Mouse (Mus musculus) left cerebral cortex, adult 6 months (tissue): ENCODE results near the gene Orc6. TPM values are rescaled to one million over a fixed set of nuclear protein-coding genes. Genes with fewer than 3 reads are reported as not detected.

ENCODE experiments used
- long read RNA-seq, 2 experiments: library from polyadenylated mRNA; unstranded; transcript quantifications; one replicate each; pipeline ENCODE4 v2.0.0; 2019 to 2020
- polyA plus RNA-seq: library from polyadenylated mRNA; unstranded; fragments of <200 nt; fragmentation: Nextera tagmentation; gene quantifications from 2 replicates; pipeline ENCODE4 v1.2.3, GENCODE M21; 2021

Gene Orc6
- 44.4 and 46.6 TPM in 2 replicates for polyA plus RNA-seq
- long read RNA-seq, experiment 1, transcript Orc6-202 (6 exons, 1,466 nt): minor isoform, 10 of 55 reads
- long read RNA-seq, experiment 1, transcript Orc6-201 (7 exons, 1,287 nt): major isoform, 40 of 55 reads
- long read RNA-seq, experiment 1, partial matches to known transcripts: 3 of 55 reads
- long read RNA-seq, experiment 1, other reads (novel, unspliced or antisense): 2 of 55 reads
- long read RNA-seq, experiment 2, transcript Orc6-202 (6 exons, 1,466 nt): minor isoform, 9 of 73 reads
- long read RNA-seq, experiment 2, transcript Orc6-201 (7 exons, 1,287 nt): major isoform, 23 of 73 reads
- long read RNA-seq, experiment 2, partial matches to known transcripts: 38 of 73 reads
- long read RNA-seq, experiment 2, other reads (novel, unspliced or antisense): 1 of 73 reads

DNA sequence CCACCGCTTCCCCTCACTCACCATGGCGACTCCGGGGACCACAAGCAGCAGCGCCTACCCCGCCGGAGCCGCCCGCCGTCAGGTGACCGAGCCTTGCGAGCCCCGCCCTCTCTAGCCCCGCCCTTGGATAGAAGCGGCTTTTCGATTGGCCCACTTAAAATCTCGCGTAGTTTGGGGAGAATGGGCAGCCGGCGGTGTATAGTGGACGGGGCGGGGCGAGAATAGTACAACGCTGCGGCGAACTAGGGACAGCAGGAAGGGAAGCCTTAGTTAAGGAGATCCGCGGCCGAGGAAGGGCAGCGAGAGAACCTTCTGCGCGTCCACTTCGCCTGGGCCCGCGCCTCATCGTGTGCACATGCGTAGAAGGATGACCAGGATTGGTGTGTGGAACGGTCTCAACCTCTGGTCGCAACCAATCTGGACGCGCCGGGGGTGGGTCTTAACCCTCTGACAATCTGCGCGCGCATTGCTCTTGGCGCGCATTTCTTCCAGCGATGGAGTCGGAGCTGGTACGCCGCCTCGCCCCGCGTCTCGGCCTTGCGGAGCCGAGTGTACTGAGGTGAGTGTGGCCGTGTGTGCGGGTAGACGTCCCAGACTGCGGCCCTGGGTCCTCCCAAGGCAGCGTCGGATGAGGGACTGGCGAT lies at the start of gene Orc6, which contains the start of gene Vps35:
Gene Orc6 (plus strand): TSS at position 199 of the 644 bp plus-strand sequence.
Gene Vps35 (minus strand): TSS at position 369 of the 644 bp plus-strand sequence.

Other genes with a start within 250 kb of the Orc6 start
- 12.5 and 21.0 TPM in 2 replicates for gene Fbxw9, start 239.6 kb upstream of the Orc6 start, polyA plus RNA-seq
- gene Gm5741, start 231.7 kb upstream of the Orc6 start, polyA plus RNA-seq: not detected in 2 replicates
- gene Dhps, start 227.9 kb upstream of the Orc6 start, polyA plus RNA-seq: 72.9 and 74.5 TPM in 2 replicates
- gene Wdr83os, start 218.9 kb upstream of the Orc6 start, polyA plus RNA-seq: 114 and 122 TPM in 2 replicates
- gene Wdr83, start 218.3 kb upstream of the Orc6 start, polyA plus RNA-seq: 30.0 and 38.6 TPM in 2 replicates
- 13.9 and 19.1 TPM in 2 replicates for gene Man2b1, start 216.4 kb upstream of the Orc6 start, polyA plus RNA-seq
- gene Zfp791, start 176.5 kb upstream of the Orc6 start, polyA plus RNA-seq: 1.3 and 1.7 TPM in 2 replicates
- gene Cks1brt, start 147.7 kb upstream of the Orc6 start, polyA plus RNA-seq: not detected in 2 replicates
- gene Olfr371, start 73.6 kb upstream of the Orc6 start, polyA plus RNA-seq: not detected in 2 replicates
- 68.8 and 96.4 TPM in 2 replicates for gene Vps35, start 170 bp downstream of the Orc6 start, polyA plus RNA-seq
- gene Mylk3, start 86.7 kb downstream of the Orc6 start, polyA plus RNA-seq: 4.3 and 4.9 TPM in 2 replicates
- 21.4 and 25.7 TPM in 2 replicates for gene 4921524J17Rik, start 133.2 kb downstream of the Orc6 start, polyA plus RNA-seq
- 18.0 and 19.2 TPM in 2 replicates for gene Gpt2, start 192.9 kb downstream of the Orc6 start, polyA plus RNA-seq